Mouse (Mus musculus) hindbrain, embryonic 12.5 days (tissue): ENCODE results near the gene Ankrd16. TPM values are rescaled to one million over a fixed set of nuclear protein-coding genes. Genes with fewer than 3 reads are reported as not detected.

Experiments used
- ATAC-seq: fragments of 200-750 bp; cut with Nextera tagmentation; 2 replicates; pipeline ENCODE4 v1.8.0; 2017; ENCODE audit warnings: moderate TSS enrichment; ENCODE audit not compliant: low FRiP score
- H3K27ac ChIP-seq: fragments of 300-500 bp; sonication (generic); 2 replicates; pipeline ENCODE4 v1.5.1; 2016; ENCODE audit warnings: mild to moderate bottlenecking
- H3K27me3 ChIP-seq: fragments of 300-500 bp; sonication (generic); 2 replicates; pipeline ENCODE4 v1.6.1; 2016; ENCODE audit warnings: mild to moderate bottlenecking
- H3K36me3 ChIP-seq: fragments of 300-500 bp; sonication (generic); 2 replicates; pipeline ENCODE4 v1.6.1; 2016; ENCODE audit warnings: mild to moderate bottlenecking
- H3K4me1 ChIP-seq: fragments of 300-500 bp; sonication (generic); 2 replicates; pipeline ENCODE4 v1.6.1; 2016
- H3K4me2 ChIP-seq: fragments of 300-500 bp; sonication (generic); replicated peaks from 2 replicates; pipeline ENCODE4 v1.6.1; 2016; ENCODE audit warnings: mild to moderate bottlenecking
- H3K4me3 ChIP-seq: fragments of 300-500 bp; sonication (generic); 2 replicates; pipeline ENCODE4 v1.5.1; 2016; ENCODE audit warnings: mild to moderate bottlenecking
- H3K9ac ChIP-seq: fragments of 300-500 bp; sonication (generic); 2 replicates; pipeline ENCODE4 v1.6.1; 2016; ENCODE audit warnings: mild to moderate bottlenecking, moderate library complexity
- H3K9me3 ChIP-seq: fragments of 300-500 bp; sonication (generic); replicated peaks from 2 replicates; pipeline ENCODE4 v1.6.1; 2016; ENCODE audit warnings: mild to moderate bottlenecking
- WGBS: fragments of 180-500 bp; shearing (Covaris S2); methylation state at CpG from one replicate; pipeline ENCODE4 v1.1.7; 2016; 5-methylcytosine and 5-hydroxymethylcytosine counted together
- polyA plus RNA-seq: library from polyadenylated mRNA; unstranded; fragments of >200 nt; fragmentation: Nextera tagmentation; extraction: Ambion mirVana; gene quantifications from 2 replicates; pipeline ENCODE4 v1.2.1, GENCODE M21; 2016

Gene Ankrd16
- polyA plus RNA-seq, 1 experiment from 2014 or later = 60.6 TPM

DNA sequence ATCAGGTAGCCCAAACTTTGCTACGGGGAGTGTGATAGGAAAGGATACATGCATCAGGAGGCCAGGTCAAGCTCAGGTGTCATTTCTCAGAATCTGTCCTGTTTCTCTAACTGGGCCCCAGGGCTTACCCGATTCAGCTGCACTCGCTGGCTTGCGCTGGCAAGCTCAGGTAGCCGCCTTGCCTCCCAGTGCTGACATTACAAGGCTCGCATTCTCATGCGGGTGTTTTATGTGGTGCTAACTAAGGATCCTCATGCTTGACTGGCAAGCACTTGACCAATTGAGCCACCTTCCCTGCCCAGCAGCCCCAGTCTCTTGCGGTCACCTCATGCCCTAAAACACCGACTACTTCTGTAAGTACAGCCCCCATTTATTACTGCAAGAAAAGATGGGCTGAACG is 3.2 kb upstream of the Ankrd16 start:
- H3K4me2 ChIP-seq = no peak overlapping the region
- no peaks in the 10 kb centered on the region for H3K9me3 ChIP-seq
- whole genome bisulfite sequencing = 91% methylated on average over 10 of the region's 10 CpGs
- no peak for ATAC-seq
- no peak overlapping the region for H3K9ac ChIP-seq
- no peak overlapping the region for H3K27ac ChIP-seq
- H3K4me3 ChIP-seq = no peak overlapping the region
- H3K27me3 ChIP-seq = no peaks in the 10 kb centered on the region
- peaks cover 27% of the 10 kb centered on the region for H3K4me1 ChIP-seq
- peaks cover 4% of the 10 kb centered on the region; the same call in 1 of the 2 replicates for H3K36me3 ChIP-seq

DNA sequence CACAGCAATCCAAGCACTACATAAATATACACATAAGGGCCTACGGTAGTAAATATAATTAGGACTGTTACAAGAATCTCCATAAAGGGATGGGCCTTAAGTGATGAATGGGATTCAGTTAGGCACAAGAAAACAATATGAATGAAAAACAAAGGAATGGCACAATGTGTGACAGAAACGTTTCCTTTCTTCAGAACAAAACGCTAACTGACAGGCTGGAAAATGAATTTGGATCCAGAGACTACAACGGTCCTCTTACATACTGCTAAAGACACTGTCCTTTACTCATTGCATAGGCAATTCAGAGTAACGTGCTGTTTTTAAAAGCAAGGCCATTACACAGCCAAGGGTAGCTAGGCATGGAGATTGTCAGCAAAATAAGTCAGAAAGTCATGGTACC is 2.6 kb upstream of the Ankrd16 start:
- Histone ChIP-seq H3K36me3 (no peaks in the 10 kb centered on the region), H3K4me2 (no peak overlapping the region), H3K9me3 (no peaks in the 10 kb centered on the region), H3K4me3 (no peak overlapping the region), H3K27ac (no peak overlapping the region), H3K27me3 (no peaks in the 10 kb centered on the region), H3K9ac (no peak overlapping the region), H3K4me1 (peaks cover 33% of the 10 kb centered on the region)
- WGBS = 78% methylated on average over 5 of the region's 5 CpGs
- ATAC-seq = no peak

DNA sequence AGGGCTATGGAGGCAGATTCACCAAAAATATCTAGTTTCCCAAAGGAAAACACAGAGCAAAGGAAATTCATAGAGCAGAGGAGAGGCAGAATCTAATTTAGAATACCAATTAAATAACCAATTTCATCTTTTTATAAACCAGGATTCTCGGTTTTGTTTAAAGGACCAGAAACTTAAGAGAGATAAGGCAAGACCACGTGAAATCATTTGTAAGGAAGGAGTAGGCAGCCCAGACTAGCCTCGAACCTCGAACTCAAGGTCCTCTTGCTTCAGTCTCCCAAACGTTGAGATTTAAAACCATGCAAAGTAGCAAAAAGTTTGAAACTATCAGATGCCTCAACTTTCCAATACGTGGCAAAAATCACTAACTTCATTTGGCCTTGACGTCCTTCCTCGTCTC is 1.3 kb upstream of the Ankrd16 start:
- WGBS = 60% methylated on average over 8 of the region's 8 CpGs
- no peak for ATAC-seq

DNA sequence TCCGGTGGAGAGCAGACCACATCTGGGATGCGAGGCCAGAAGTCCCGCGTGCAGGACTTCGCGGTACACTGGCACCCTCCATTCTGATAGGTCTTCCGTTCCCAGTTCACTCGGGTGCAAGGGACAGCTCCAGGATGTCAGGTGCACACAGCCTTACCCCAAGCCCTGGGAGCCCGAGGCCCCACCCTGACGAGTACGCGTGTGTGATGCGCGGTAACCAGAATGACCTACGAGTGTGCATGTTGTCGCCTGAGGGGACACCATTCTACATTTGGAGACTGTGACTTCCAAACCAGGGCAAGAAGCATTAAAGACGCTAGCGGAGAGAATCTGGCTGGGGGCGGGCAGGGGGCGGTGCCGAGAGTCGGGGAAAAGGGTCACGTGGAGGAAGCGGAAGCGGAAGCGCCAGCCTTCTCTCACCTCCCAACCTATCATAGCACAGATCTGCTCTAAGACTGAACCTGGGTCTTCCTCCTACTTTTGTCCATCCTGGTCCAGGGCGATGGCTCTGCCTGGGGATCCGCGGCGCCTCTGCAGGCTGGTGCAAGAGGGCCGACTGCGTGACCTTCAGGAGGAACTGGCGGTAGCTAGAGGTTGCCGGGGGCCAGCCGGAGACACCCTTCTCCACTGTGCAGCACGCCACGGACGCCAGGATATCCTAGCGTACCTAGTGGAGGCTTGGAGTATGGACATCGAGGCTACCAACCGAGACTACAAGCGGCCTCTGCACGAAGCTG is 579 bp downstream of the Ankrd16 start:
- Histone ChIP-seq H3K36me3 (peaks cover 25% of the 10 kb centered on the region), H3K4me2 (peak overlapping the region; percentile 82), H3K27ac (peak overlapping the region; percentile 95), H3K27me3 (no peaks in the 10 kb centered on the region), H3K9me3 (0 out of 2 replicates have a peak, but pooled peaks cover 3% of the 10 kb centered on the region), H3K4me3 (peak overlapping the region; percentile 76), H3K4me1 (peaks cover 38% of the 10 kb centered on the region), H3K9ac (peak overlapping the region; percentile 79)
- peak; percentile 90 for ATAC-seq
- under 1% methylated on average over 43 of the region's 43 CpGs for WGBS

More for the DNA sequence above, 1.3 kb upstream of the Ankrd16 start:
- Histone ChIP-seq H3K9ac (peak overlapping the region; percentile 80), H3K27ac (no peak overlapping the region), H3K4me1 (peaks cover 38% of the 10 kb centered on the region), H3K9me3 (no peaks in the 10 kb centered on the region), H3K36me3 (peaks cover 6% of the 10 kb centered on the region), H3K4me2 (peak overlapping the region; percentile 80), H3K4me3 (peak overlapping the region; percentile 76), H3K27me3 (no peaks in the 10 kb centered on the region)

DNA sequence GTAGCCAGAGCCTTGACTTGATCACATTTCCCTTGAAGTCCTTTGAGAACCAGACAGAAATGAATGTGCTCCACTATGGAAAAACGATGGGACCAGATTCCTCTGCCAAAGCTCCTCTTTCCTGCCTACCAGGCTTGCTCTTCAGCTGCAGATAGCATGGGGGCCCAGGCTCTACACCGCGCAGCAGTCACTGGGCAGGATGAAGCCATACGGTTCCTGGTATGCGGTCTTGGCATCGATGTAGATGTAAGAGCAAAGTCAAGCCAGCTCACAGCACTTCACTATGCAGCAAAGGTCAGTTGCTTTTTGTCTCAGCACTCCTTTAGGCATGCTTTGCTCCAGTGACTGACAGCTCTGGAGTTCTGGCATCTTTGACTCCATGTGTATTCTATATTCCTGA is 6.5 kb downstream of the Ankrd16 start:
- no peak overlapping the region for H3K9ac ChIP-seq

DNA sequence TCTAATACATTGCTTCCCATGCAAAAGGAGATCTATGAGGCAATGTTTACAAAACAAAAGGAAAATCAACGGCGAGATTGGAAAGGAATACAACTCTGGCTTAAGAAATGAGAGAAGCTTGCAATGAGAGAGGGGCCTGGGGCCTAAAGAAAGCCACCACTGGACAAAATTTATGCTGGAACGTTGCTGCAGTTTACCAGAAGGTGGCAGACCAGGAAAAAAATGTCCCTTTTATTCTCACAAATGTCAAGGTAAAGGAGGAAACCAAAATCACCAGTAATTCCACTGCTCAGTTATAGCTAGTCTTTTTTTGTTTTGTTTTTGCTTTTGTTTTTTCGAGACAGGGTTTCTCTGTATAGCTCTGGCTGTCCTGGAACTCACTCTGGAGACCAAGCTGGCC is 17.0 kb downstream of the Ankrd16 start:
- H3K4me3 ChIP-seq = no peak overlapping the region
- H3K4me1 ChIP-seq = no peaks in the 10 kb centered on the region
- 79% methylated on average over 4 of the region's 4 CpGs for WGBS
- H3K27ac ChIP-seq = no peak overlapping the region
- H3K36me3 ChIP-seq = peaks cover 34% of the 10 kb centered on the region
- no peak for ATAC-seq
- no peaks in the 10 kb centered on the region for H3K27me3 ChIP-seq
- no peak overlapping the region for H3K4me2 ChIP-seq
- no peak overlapping the region for H3K9ac ChIP-seq
- H3K9me3 ChIP-seq = no peaks in the 10 kb centered on the region

More for the DNA sequence above, 6.5 kb downstream of the Ankrd16 start:
- Histone ChIP-seq H3K36me3 (peaks cover 78% of the 10 kb centered on the region), H3K27me3 (no peaks in the 10 kb centered on the region), H3K9me3 (0 out of 2 replicates have a peak, but pooled peaks cover 3% of the 10 kb centered on the region), H3K4me2 (no peak overlapping the region), H3K27ac (no peak overlapping the region), H3K4me3 (no peak overlapping the region), H3K4me1 (peaks cover 13% of the 10 kb centered on the region)
- no peak for ATAC-seq
- WGBS = 90% methylated on average over 6 of the region's 6 CpGs

DNA sequence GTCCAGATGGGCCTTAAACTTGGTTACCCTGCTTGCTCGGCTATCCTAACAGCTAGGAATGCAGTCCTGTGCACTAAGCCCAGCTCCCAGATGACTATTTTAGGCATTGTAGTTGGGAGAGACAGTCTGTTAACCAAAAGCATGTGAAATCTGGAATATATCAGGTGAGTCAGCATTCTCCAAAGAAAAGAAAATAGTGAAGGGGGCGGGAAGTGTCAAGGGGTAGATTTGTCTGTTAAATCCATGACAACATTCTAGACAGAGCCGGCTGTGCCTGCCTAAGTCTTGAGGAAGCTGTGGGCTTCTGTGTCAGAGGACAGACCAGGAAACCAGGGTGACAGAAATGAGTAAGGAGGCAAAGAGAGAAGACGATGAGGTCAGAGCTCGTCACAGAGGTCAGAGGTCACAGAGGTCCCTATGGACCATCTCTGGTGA is 20.3 kb downstream of the Ankrd16 start:
- H3K36me3 ChIP-seq = peaks cover 6% of the 10 kb centered on the region; the same call in 1 of the 2 replicates
- no peak overlapping the region for H3K9ac ChIP-seq
- H3K4me1 ChIP-seq = no peaks in the 10 kb centered on the region
- H3K4me3 ChIP-seq = no peak overlapping the region
- ATAC-seq = no peak
- no peak overlapping the region for H3K4me2 ChIP-seq
- H3K27me3 ChIP-seq = no peaks in the 10 kb centered on the region
- 62% methylated on average over 5 of the region's 5 CpGs for WGBS
- H3K27ac ChIP-seq = no peak overlapping the region
- no peaks in the 10 kb centered on the region for H3K9me3 ChIP-seq

DNA sequence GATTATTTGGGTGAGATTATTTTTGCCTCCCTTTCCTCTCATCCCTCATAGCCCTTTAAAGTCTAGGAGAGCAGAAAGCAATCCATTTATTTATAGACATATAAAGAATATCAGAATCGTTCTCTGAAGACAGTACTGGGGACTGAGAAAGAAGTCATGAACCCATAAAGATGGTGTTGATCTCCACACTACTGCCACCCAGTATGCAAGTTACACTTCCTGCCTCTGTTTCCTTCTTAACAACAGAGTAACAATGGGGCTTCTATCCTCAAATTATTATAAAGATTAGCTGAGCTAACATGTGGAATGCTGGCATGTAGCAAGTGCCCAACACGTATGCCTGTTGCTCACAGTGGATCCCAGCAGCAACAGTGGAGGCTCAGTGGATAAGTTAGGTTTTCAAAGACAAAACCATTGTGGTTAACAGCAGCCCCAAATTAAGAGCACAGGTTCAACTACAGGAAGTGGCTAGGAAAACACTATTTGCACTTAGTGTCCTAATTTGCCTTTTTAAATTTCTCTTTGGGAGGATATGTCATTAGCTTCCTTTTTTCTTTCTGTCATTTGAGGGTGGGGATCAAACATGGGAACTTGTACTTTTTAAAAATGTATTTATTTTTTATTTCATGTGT is 23.7 kb downstream of the Ankrd16 start:
- no peaks in the 10 kb centered on the region for H3K36me3 ChIP-seq
- H3K9me3 ChIP-seq = no peaks in the 10 kb centered on the region
- no peak overlapping the region for H3K9ac ChIP-seq
- no peak for ATAC-seq
- H3K4me3 ChIP-seq = no peak overlapping the region
- WGBS = 92% methylated on average over 2 of the region's 2 CpGs
- H3K4me2 ChIP-seq = no peak overlapping the region
- H3K27ac ChIP-seq = no peak overlapping the region
- H3K27me3 ChIP-seq = no peaks in the 10 kb centered on the region
- H3K4me1 ChIP-seq = no peaks in the 10 kb centered on the region

Other genes starting within 250 kb of the Ankrd16 start
- gene Pfkfb3, start 223.8 kb upstream of the Ankrd16 start, polyA plus RNA-seq = 19.5 and 20.4 TPM in 2 replicates
- gene Rbm17, start 173.7 kb upstream of the Ankrd16 start, polyA plus RNA-seq = 162 and 166 TPM in 2 replicates
- not detected in 2 replicates for gene Gm17490, start 151.6 kb upstream of the Ankrd16 start, polyA plus RNA-seq
- not detected in 2 replicates for gene Il2ra, start 135.1 kb upstream of the Ankrd16 start, polyA plus RNA-seq
- 0.68 and 0.74 TPM in 2 replicates for gene Il15ra, start 72.6 kb upstream of the Ankrd16 start, polyA plus RNA-seq
- gene Fbh1, start 294 bp upstream of the Ankrd16 start, polyA plus RNA-seq = 163 and 166 TPM in 2 replicates